Mouse (Mus musculus): Measurements from ENCODE around the gene Gcsam. TPM values are rescaled to one million over a fixed set of nuclear protein-coding genes. Genes with fewer than 3 reads are reported as not detected.

The Gcsam gene
- polyA plus RNA-seq (2021; fragmentation: Nextera tagmentation), result not detected in 2 replicates
- long read RNA-seq, experiment 1, result 0 reads
- long read RNA-seq, experiment 2, result 0 reads

GRCm38 (mm10) chr16:45610267-45610666 lies at the start of gene Gcsam:
Gcsam (plus strand) TSS chr16:45610380.

GRCm38 (mm10) chr16:45653934-45654332 lies 43.8 kb downstream of the Gcsam start, which contains the start of gene BC016579:
BC016579 (minus strand) TSS chr16:45654068.

Other genes with a start within 250 kb of the Gcsam start
- 111 and 129 TPM in 2 replicates for gene Cd200, start 201.3 kb upstream of the Gcsam start, polyA plus RNA-seq (2021; fragmentation: Nextera tagmentation)
- 0.13 and 0.19 TPM in 2 replicates for gene Gm609, start 117.4 kb upstream of the Gcsam start, polyA plus RNA-seq (2021; fragmentation: Nextera tagmentation)
- gene Gm17783, start 78.3 kb upstream of the Gcsam start, polyA plus RNA-seq (2021; fragmentation: Nextera tagmentation), result not detected in 2 replicates
- not detected in 2 replicates for gene Slc9c1, start 75.1 kb upstream of the Gcsam start, polyA plus RNA-seq (2021; fragmentation: Nextera tagmentation)
- 0.09 and 0.14 TPM in 2 replicates for gene BC016579, start 43.7 kb downstream of the Gcsam start, polyA plus RNA-seq (2021; fragmentation: Nextera tagmentation)
- gene Tmprss7, start 83.3 kb downstream of the Gcsam start, polyA plus RNA-seq (2021; fragmentation: Nextera tagmentation), result 0.55 and 0.77 TPM in 2 replicates
- 580 and 591 TPM in 2 replicates for gene Tagln3, start 114.2 kb downstream of the Gcsam start, polyA plus RNA-seq (2021; fragmentation: Nextera tagmentation)
- 25.9 and 26.4 TPM in 2 replicates for gene Abhd10, start 132.6 kb downstream of the Gcsam start, polyA plus RNA-seq (2021; fragmentation: Nextera tagmentation)

Data from layer of hippocampus, adult 6 months (tissue).